In genomic region chr2:28808841-28809240, GRCm38 (mm10) we compare ENCODE assay signal across 21 mouse cellular contexts. TPM values are rescaled to one million over a fixed set of nuclear protein-coding genes. Genes with fewer than 3 reads are reported as not detected.
A peak's percentile ranks its signal among the peaks of the same experiment; 100 is the strongest.
DNase-seq lines count a peak whose midpoint lies in the region; ATAC-seq and TF ChIP-seq lines count a peak whose summit lies in the region.
"Had no signal": no experiment of that assay in that cellular context is flagged by ENCODE, and none has a peak within 500 bp of the region (broad histone marks: within the 10 kb centered on the region; RNA-seq: fewer than 3 reads in every experiment).

No protein-coding gene starts in this region.

- H3K36me3 ChIP-seq in lung, postnatal 0 days (ENCODE audit: insufficient read depth, low read length), result no peaks in the 10 kb centered on the region
- H3K36me3 ChIP-seq in myocyte (ENCODE audit: control insufficient read depth, insufficient read depth), result no peaks in the 10 kb centered on the region
- no peaks in the 10 kb centered on the region for H3K36me3 ChIP-seq in midbrain, embryonic 13.5 days
- H3K36me3 ChIP-seq: embryonic facial prominence, embryonic 10.5 days; embryonic facial prominence, embryonic 12.5 days; forebrain, embryonic 10.5 days; forebrain, embryonic 12.5 days had no signal

- no peaks in the 10 kb centered on the region for H3K4me1 ChIP-seq in lung, postnatal 0 days (ENCODE audit: insufficient read depth, low read depth, low read length)
- H3K4me1 ChIP-seq in midbrain, embryonic 13.5 days (replicated peaks), result no peaks in the 10 kb centered on the region
- H3K4me1 ChIP-seq: embryonic facial prominence, embryonic 12.5 days; forebrain, embryonic 12.5 days had no signal

- H3K9me3 ChIP-seq in lung, postnatal 0 days (ENCODE audit: low read length), result no peaks in the 10 kb centered on the region
- H3K9me3 ChIP-seq in midbrain, embryonic 13.5 days, result no peaks in the 10 kb centered on the region
- H3K9me3 ChIP-seq: embryonic facial prominence, embryonic 10.5 days; embryonic facial prominence, embryonic 12.5 days; forebrain, embryonic 10.5 days; forebrain, embryonic 12.5 days had no signal

- in situ Hi-C loops in Patski (cut with MboI; ENCODE audit: low pct_unique_long_range_greater_than_20kb), result no loop called here

- POLR2A ChIA-PET in Patski (lab: Charles Lee), result interaction anchor here (0.6 kb wide), 1 partner anchor 10 kb away, joined by 4 read pairs; no protein-coding TSS in a partner anchor

- H3K27me3 ChIP-seq in lung, postnatal 0 days (replicated peaks; ENCODE audit: insufficient read depth, low read length), result no peaks in the 10 kb centered on the region
- H3K27me3 ChIP-seq in Patski (peaks cover 11% of the 10 kb centered on the region), myocyte (ENCODE audit: control insufficient read depth, insufficient read depth, insufficient read length) (peaks cover 24% of the 10 kb centered on the region)
- H3K27me3 ChIP-seq in midbrain, embryonic 13.5 days, result no peaks in the 10 kb centered on the region
- H3K27me3 ChIP-seq: embryonic facial prominence, embryonic 12.5 days had no signal

- TF ChIP-seq CTCF in lung, postnatal 0 days (IDR thresholded peaks at IDR 0.05), result no peak
- TF ChIP-seq CTCF in Patski (IDR thresholded peaks at IDR 0.05), result no peak

- no peak overlapping the region for H3K4me3 ChIP-seq in lung, postnatal 0 days (ENCODE audit: low read depth, low read length)
- no peak overlapping the region for H3K4me3 ChIP-seq in myocyte
- no peak overlapping the region for H3K4me3 ChIP-seq in midbrain, embryonic 13.5 days (replicated peaks)
- H3K4me3 ChIP-seq: embryonic facial prominence, embryonic 10.5 days; embryonic facial prominence, embryonic 12.5 days; forebrain, embryonic 10.5 days; forebrain, embryonic 12.5 days had no signal

- H3ac ChIP-seq in myocyte (ENCODE audit: control insufficient read depth, insufficient read length), result no peak overlapping the region

- TF ChIP-seq EP300 in lung, postnatal 0 days (IDR thresholded peaks at IDR 0.05), result no peak

- H3K9ac ChIP-seq in lung, postnatal 0 days (replicated peaks; ENCODE audit: low read depth), result no peak overlapping the region
- H3K9ac ChIP-seq in midbrain, embryonic 13.5 days (replicated peaks), result no peak overlapping the region
- H3K9ac ChIP-seq: embryonic facial prominence, embryonic 12.5 days; forebrain, embryonic 12.5 days had no signal

- CTCF ChIA-PET in Patski (lab: Charles Lee), result no interaction called here

- no peaks in the 10 kb centered on the region for H3K79me2 ChIP-seq in myocyte (ENCODE audit: control insufficient read depth, insufficient read depth)

- no peak overlapping the region for H3K4me2 ChIP-seq in lung, postnatal 0 days (replicated peaks; ENCODE audit: low read depth, low read length)
- H3K4me2 ChIP-seq in myocyte (ENCODE audit: low read depth), result peak overlapping the region; percentile 49
- H3K4me2 ChIP-seq in midbrain, embryonic 13.5 days (replicated peaks), result no peak overlapping the region
- H3K4me2 ChIP-seq: embryonic facial prominence, embryonic 12.5 days; forebrain, embryonic 12.5 days had no signal

- no peak overlapping the region for H3K27ac ChIP-seq in lung, postnatal 0 days (ENCODE audit: low read length)
- H3K27ac ChIP-seq in midbrain, embryonic 13.5 days, result no peak overlapping the region
- H3K27ac ChIP-seq: embryonic facial prominence, embryonic 10.5 days; embryonic facial prominence, embryonic 12.5 days; forebrain, embryonic 10.5 days; forebrain, embryonic 12.5 days had no signal

- TF ChIP-seq POLR2A in myocyte (IDR thresholded peaks at IDR 0.05; ENCODE audit: insufficient read length, low read depth), result no peak

- no peak for ATAC-seq in lung, postnatal 0 days
- ATAC-seq in Patski, result peak; percentile 74
- no peak for ATAC-seq in midbrain, embryonic 13.5 days
- ATAC-seq: forebrain, embryonic 14.5 days; forebrain, embryonic 16.5 days had no signal

- peak; percentile 41 for DNase-seq in lung, postnatal 10 days
- no peak for DNase-seq in lung, postnatal 0 days (ENCODE audit: low spot score)
- peak; percentile 32 for DNase-seq in 3T3-L1 (ENCODE audit: low read depth, low spot score)
- DNase-seq in Patski (ENCODE audit: low read depth, low spot score), result peak; percentile 68
- no peak for DNase-seq in adrenal gland, adult 2 months
- DNase-seq in urinary bladder, adult 2 months (ENCODE audit: low spot score), result no peak
- DNase-seq: adrenal gland, adult 8-10 months; adrenal gland, postnatal 14 days; adrenal gland, postnatal 36 days; cerebellum, adult 11-12 months; cerebellum, adult 2 months; cerebellum, postnatal 10 days; cerebellum, postnatal 25 days had no signal

- 73% methylated on average over 6 of the region's 6 CpGs for WGBS in lung, postnatal 0 days
- WGBS in midbrain, embryonic 13.5 days, result 76% methylated on average over 6 of the region's 6 CpGs

TF ChIP-seq in myocyte, 11 proteins besides CTCF, POLR2A, EP300 and RAD21:
- peak; percentile 40 to 88 (median 41) for TF ChIP-seq MYOG (IDR thresholded peaks at IDR 0.05; ENCODE audit: control insufficient read depth in 1 of 3, insufficient read depth in 1 of 3, insufficient read length in 2 of 3, low read depth in 2 of 3)
- peak in 2 of 3 experiments; percentile 87 to 95 for TF ChIP-seq MYOD1 (IDR thresholded peaks at IDR 0.05; ENCODE audit: control insufficient read depth in 1 of 3, insufficient read length in 2 of 3, low read depth in 2 of 3)
- peak; percentile 43 for TF ChIP-seq TCF12 (IDR thresholded peaks at IDR 0.05; ENCODE audit: insufficient read depth, poor library complexity, severe bottlenecking)
- no peak for TF ChIP-seq POLR2AphosphoS2 (IDR thresholded peaks at IDR 0.05; ENCODE audit: insufficient read length, low read depth)

RNA-seq across cellular contexts. Expression of gene Gtf3c4, which starts 31.3 kb away (rescaled TPM):
- polyA plus RNA-seq in lung, postnatal 0 days (2015; fragmentation: Nextera tagmentation; extraction: Ambion mirVana), result 4.5 and 5.3 TPM in 2 replicates
- polyA plus RNA-seq in Patski (2021) (22.8 TPM), myocyte (2012; fragmentation: generic; extraction: Trizol) (26.9 TPM)
- 21.3 and 22.0 TPM in 2 replicates for polyA plus RNA-seq in midbrain, embryonic 13.5 days (2015; fragmentation: Nextera tagmentation; extraction: Ambion mirVana)
- 10 to 100 TPM; 27.5 to 29.6 TPM for total RNA-seq in adrenal gland, adult 2 months (2021)
- polyA plus RNA-seq in adrenal gland, adult 2 months (2012; rRNA removed), result 5.9 and 9.6 TPM in 2 replicates
- polyA plus RNA-seq in urinary bladder, adult 2 months (2012; rRNA removed), result 7.2 and 9.2 TPM in 2 replicates

RNA-seq across cellular contexts. Expression of gene Ddx31, which starts 31.4 kb away (rescaled TPM):
- 5.9 and 6.8 TPM in 2 replicates for polyA plus RNA-seq in lung, postnatal 0 days (2015; fragmentation: Nextera tagmentation; extraction: Ambion mirVana)
- polyA plus RNA-seq in Patski (2021) (10.5 TPM), myocyte (2012; fragmentation: generic; extraction: Trizol) (6.4 TPM)
- polyA plus RNA-seq in midbrain, embryonic 13.5 days (2015; fragmentation: Nextera tagmentation; extraction: Ambion mirVana), result 14.1 and 16.9 TPM in 2 replicates
- 10 to 100 TPM; 10.1 to 10.6 TPM for total RNA-seq in adrenal gland, adult 2 months (2021)
- 3.5 and 6.3 TPM in 2 replicates for polyA plus RNA-seq in adrenal gland, adult 2 months (2012; rRNA removed)
- polyA plus RNA-seq in urinary bladder, adult 2 months (2012; rRNA removed), result 6.4 and 6.5 TPM in 2 replicates

Comparison
In these comparisons a context has a peak if more than half of its experiments do, and no peak if none do; other contexts are left out.
1. DNase-seq: peak in lung, postnatal 10 days (single experiment), 3T3-L1 (single experiment) and Patski (single experiment); none in lung, postnatal 0 days (single experiment), adrenal gland, adult 2 months (single experiment) and urinary bladder, adult 2 months (single experiment).